Mouse (Mus musculus) ES-Bruce4 (cell line): ENCODE measurements around the gene Arid1b.

ENCODE experiments used
- CTCF ChIP-seq: IDR thresholded peaks from one replicate; pipeline ENCODE4 v1.8.1; 2011; ENCODE audit warnings: low read depth, low read length
- EP300 ChIP-seq: IDR thresholded peaks from 2 replicates; pipeline ENCODE4 v1.6.1; 2011; ENCODE audit warnings: low read depth, low read length; ENCODE audit not compliant: insufficient read depth
- POLR2A ChIP-seq: IDR thresholded peaks from one replicate; pipeline ENCODE4 v1.8.1; 2011; ENCODE audit warnings: low read length; ENCODE audit not compliant: insufficient read depth

DNA sequence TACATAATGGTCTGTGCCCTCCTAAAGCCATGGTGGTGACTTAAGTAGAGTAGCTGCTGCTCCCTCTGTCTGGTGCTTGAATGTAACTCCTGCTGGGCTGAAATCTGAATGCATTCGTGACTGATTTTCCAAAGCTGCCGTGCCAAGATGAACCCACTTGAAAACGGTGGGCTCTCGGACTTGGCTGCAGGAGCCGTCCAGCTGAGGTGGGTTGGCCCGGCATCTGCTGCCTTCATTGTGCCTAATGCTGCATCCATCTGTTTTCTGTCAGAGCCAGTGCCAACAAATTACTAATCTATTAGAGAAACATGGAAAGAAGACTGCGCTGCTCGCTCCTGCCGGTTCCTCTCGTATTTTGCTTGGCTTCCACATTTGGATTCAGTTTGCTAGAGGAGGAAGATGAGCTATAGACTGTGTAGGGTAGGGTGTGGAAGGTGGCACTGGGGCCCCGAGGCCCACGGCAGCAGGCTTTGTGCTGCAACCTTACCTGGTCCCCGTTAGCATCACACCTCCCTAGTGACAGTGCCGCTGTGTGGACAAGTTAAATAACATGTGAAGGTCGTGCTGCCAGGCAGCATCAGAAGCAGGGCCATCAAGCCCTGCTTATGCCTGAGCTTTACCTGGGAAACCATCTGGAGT is 292.6 kb downstream of the Arid1b start:
- TF ChIP-seq POLR2A (no peak), CTCF (no peak), EP300 (no peak)
